Mouse (Mus musculus) hindbrain, postnatal 0 days (tissue): ENCODE measurements around the gene Foxb2. TPM values are rescaled to one million over a fixed set of nuclear protein-coding genes. Genes with fewer than 3 reads are reported as not detected.

Source experiments
- ATAC-seq: fragments of 200-750 bp; cut with Nextera tagmentation; 2 replicates; pipeline ENCODE4 v1.8.0; 2017; ENCODE audit warnings: mild to moderate bottlenecking, moderate TSS enrichment, moderate library complexity
- DNase-seq: peaks from one replicate; pipeline ENCODE4 v3.0.0-alpha.2; 2015; ENCODE audit warnings: low spot score
- H3K27ac ChIP-seq: fragments of 300-500 bp; sonication (generic); 2 replicates; pipeline ENCODE4 v1.5.1; 2014; ENCODE audit warnings: mild to moderate bottlenecking
- H3K27me3 ChIP-seq: fragments of 300-500 bp; sonication (generic); 2 replicates; pipeline ENCODE4 v1.6.1; 2014; ENCODE audit warnings: low read length, mixed read lengths; ENCODE audit not compliant: insufficient read depth
- H3K36me3 ChIP-seq: fragments of 300-500 bp; sonication (generic); 2 replicates; pipeline ENCODE4 v1.6.1; 2014; ENCODE audit warnings: low read length, mixed read lengths; ENCODE audit not compliant: insufficient read depth
- H3K4me1 ChIP-seq: fragments of 300-500 bp; sonication (generic); 2 replicates; pipeline ENCODE4 v1.6.1; 2014; ENCODE audit warnings: antibody characterized with exemption, low read length, mixed read lengths; ENCODE audit not compliant: insufficient read depth
- H3K4me2 ChIP-seq: fragments of 300-500 bp; sonication (generic); 2 replicates; pipeline ENCODE4 v1.6.1; 2014; ENCODE audit warnings: low read depth, mild to moderate bottlenecking, low read length, moderate library complexity, mixed read lengths
- H3K4me3 ChIP-seq: fragments of 300-500 bp; sonication (generic); 2 replicates; pipeline ENCODE4 v1.5.1; 2014; ENCODE audit warnings: low read length
- H3K9ac ChIP-seq: fragments of 300-500 bp; sonication (generic); replicated peaks from 2 replicates; pipeline ENCODE4 v1.6.1; 2014; ENCODE audit warnings: mild to moderate bottlenecking, low read length, moderate library complexity, mixed read lengths
- H3K9me3 ChIP-seq: fragments of 300-500 bp; sonication (generic); 2 replicates; pipeline ENCODE4 v1.6.1; 2016; ENCODE audit warnings: low read length, mixed read lengths
- CTCF ChIP-seq: IDR thresholded peaks from 2 replicates; pipeline ENCODE4 v1.5.1; 2016; ENCODE audit warnings: antibody characterized with exemption, control low read depth, low read depth
- WGBS: fragments of 180-500 bp; shearing (Covaris S2); extraction: QIAGEN DNeasy Blood & Tissue Kit; methylation state at CpG from one replicate; pipeline ENCODE4 v1.1.7; 2014; 5-methylcytosine and 5-hydroxymethylcytosine counted together
- polyA plus RNA-seq: library from polyadenylated mRNA; unstranded; fragments of >200 nt; fragmentation: Nextera tagmentation; extraction: Ambion mirVana; gene quantifications from 2 replicates; pipeline ENCODE4 v1.2.1, GENCODE M21; 2015
- total RNA-seq: library from RNA; depleted of rRNA; stranded (reverse); fragments of >200 nt; gene quantifications from 2 replicates; pipeline ENCODE4 v1.2.3, GENCODE M21; 2014; rRNA removed

Gene Foxb2
- total and polyA plus RNA-seq, 2 experiments from 2014 or later = 0.81 to 0.99 TPM

- WGBS = 47% methylated on average over 5 of the region's 5 CpGs
- no peak for DNase-seq
- Histone ChIP-seq H3K27me3 (no peaks in the 10 kb centered on the region), H3K36me3 (no peaks in the 10 kb centered on the region), H3K4me2 (no peak overlapping the region), H3K4me1 (no peaks in the 10 kb centered on the region), H3K27ac (no peak overlapping the region), H3K4me3 (no peak overlapping the region), H3K9ac (no peak overlapping the region), H3K9me3 (no peaks in the 10 kb centered on the region)
- no peak for ATAC-seq
- no peak for TF ChIP-seq CTCF
Observed at GRCm38 (mm10) chr19:16825228-16825627, 48.4 kb downstream of the Foxb2 start.

Other genes with a start within 250 kb of the Foxb2 start
- 9.1 and 13.1 TPM in 2 replicates for gene Vps13a, start 92.9 kb downstream of the Foxb2 start, total RNA-seq
- gene Vps13a, start 92.9 kb downstream of the Foxb2 start, polyA plus RNA-seq = 8.1 and 8.2 TPM in 2 replicates
- gene Prune2, start 82.3 kb upstream of the Foxb2 start, total RNA-seq = 15.1 and 17.4 TPM in 2 replicates
- gene Prune2, start 82.3 kb upstream of the Foxb2 start, polyA plus RNA-seq = 12.4 and 14.1 TPM in 2 replicates